Comparison of ENCODE assay signal across 25 mouse cellular contexts in the genomic region with DNA sequence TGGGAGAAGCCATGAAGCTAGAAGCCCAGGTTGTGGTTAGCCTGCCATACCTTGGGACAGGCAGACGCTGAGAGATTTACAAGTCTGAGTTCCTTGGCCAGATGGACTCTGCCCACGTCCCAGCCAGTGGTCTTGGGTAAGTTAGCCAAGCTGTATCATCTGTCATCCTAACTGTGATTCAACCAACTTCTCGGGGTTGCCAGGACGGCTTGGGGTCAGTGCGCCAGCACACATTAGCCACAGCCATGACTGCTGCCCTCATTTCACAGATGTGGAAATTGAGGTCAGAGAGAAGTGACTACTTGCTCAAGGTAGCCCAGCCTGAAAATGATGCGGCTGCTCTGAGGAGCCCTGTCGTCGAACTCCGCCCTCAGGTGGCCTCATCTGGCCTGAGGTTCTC.
A peak's percentile ranks its signal among the peaks of the same experiment; 100 is the strongest.
DNase-seq lines count a peak whose midpoint lies in the region; ATAC-seq and TF ChIP-seq lines count a peak whose summit lies in the region.
"Had no signal": no experiment of that assay in that cellular context is flagged by ENCODE, and none has a peak within 500 bp of the region (broad histone marks: within the 10 kb centered on the region; RNA-seq: fewer than 3 reads in every experiment).

No protein-coding gene starts in this region.

- H3K4me2 ChIP-seq in hindbrain, embryonic 13.5 days: no peak overlapping the region
- no peak overlapping the region for H3K4me2 ChIP-seq in hindbrain, embryonic 12.5 days (replicated peaks)
- no peak overlapping the region for H3K4me2 ChIP-seq in liver, postnatal 0 days (ENCODE audit: low read depth, low read length)
- H3K4me2 ChIP-seq in liver, embryonic 12.5 days: no peak overlapping the region
- H3K4me2 ChIP-seq: forebrain, embryonic 13.5 days; heart, embryonic 11.5 days; hindbrain, embryonic 14.5 days; limb, embryonic 15.5 days; midbrain, embryonic 12.5 days; neural tube, embryonic 13.5 days had no signal

- H3K9ac ChIP-seq in hindbrain, embryonic 13.5 days: no peak overlapping the region
- no peak overlapping the region for H3K9ac ChIP-seq in hindbrain, embryonic 12.5 days
- no peak overlapping the region for H3K9ac ChIP-seq in liver, postnatal 0 days (replicated peaks)
- H3K9ac ChIP-seq in liver, embryonic 12.5 days: no peak overlapping the region
- H3K9ac ChIP-seq: forebrain, embryonic 13.5 days; hindbrain, embryonic 14.5 days; limb, embryonic 15.5 days; midbrain, embryonic 12.5 days; neural tube, embryonic 13.5 days had no signal

- H3K4me3 ChIP-seq in hindbrain, embryonic 13.5 days: no peak overlapping the region
- H3K4me3 ChIP-seq in hindbrain, embryonic 12.5 days: no peak overlapping the region
- H3K4me3 ChIP-seq in liver, postnatal 0 days (ENCODE audit: low read depth, low read length): no peak overlapping the region
- no peak overlapping the region for H3K4me3 ChIP-seq in liver, embryonic 12.5 days
- H3K4me3 ChIP-seq: forebrain, embryonic 13.5 days; limb, embryonic 10.5 days; limb, embryonic 15.5 days; megakaryocyte, embryonic 14.5 days; midbrain, embryonic 12.5 days; neural tube, embryonic 13.5 days had no signal

- H3K27ac ChIP-seq in hindbrain, embryonic 13.5 days: 0 out of 2 replicates have a peak overlapping the region, but pooled peaks have one; percentile 8
- H3K27ac ChIP-seq in hindbrain, embryonic 12.5 days: no peak overlapping the region
- H3K27ac ChIP-seq in liver, postnatal 0 days (ENCODE audit: low read depth): 0 out of 2 replicates have a peak overlapping the region, but pooled peaks have one; percentile 5
- H3K27ac ChIP-seq in liver, embryonic 12.5 days: no peak overlapping the region
- H3K27ac ChIP-seq: forebrain, embryonic 13.5 days; hindbrain, embryonic 14.5 days; limb, embryonic 10.5 days; limb, embryonic 15.5 days; midbrain, embryonic 12.5 days; neural tube, embryonic 13.5 days had no signal

- TF ChIP-seq CTCF in liver, postnatal 0 days (IDR thresholded peaks at IDR 0.05; ENCODE audit: low read depth): no peak

- H3K27me3 ChIP-seq in hindbrain, embryonic 13.5 days: no peaks in the 10 kb centered on the region
- H3K27me3 ChIP-seq in hindbrain, embryonic 12.5 days: no peaks in the 10 kb centered on the region
- H3K27me3 ChIP-seq in liver, postnatal 0 days (ENCODE audit: insufficient read depth, low read length): no peaks in the 10 kb centered on the region
- no peaks in the 10 kb centered on the region for H3K27me3 ChIP-seq in liver, embryonic 12.5 days (replicated peaks)
- H3K27me3 ChIP-seq: forebrain, embryonic 13.5 days; limb, embryonic 15.5 days; megakaryocyte, embryonic 14.5 days; midbrain, embryonic 12.5 days; neural tube, embryonic 13.5 days; Patski had no signal

- DNase-seq in kidney, adult 8-10 months: peak; percentile 64 to 81
- no peak for DNase-seq in kidney, postnatal 14 days
- no peak for DNase-seq in liver, postnatal 0 days
- DNase-seq in cerebellum, adult 9-10 months: no peak
- DNase-seq: cerebellum, adult 18-20 months; cerebellum, postnatal 14 days; gastrocnemius, postnatal 25 days; heart, adult 18-20 months; heart, postnatal 36 days; layer of hippocampus, adult 9-11 months; lung, postnatal 36 days; thymus, adult 2 months; thymus, postnatal 36 days had no signal

- no peaks in the 10 kb centered on the region; the same call in 1 of the 2 replicates for H3K36me3 ChIP-seq in hindbrain, embryonic 13.5 days
- H3K36me3 ChIP-seq in hindbrain, embryonic 12.5 days: no peaks in the 10 kb centered on the region
- H3K36me3 ChIP-seq in liver, postnatal 0 days (replicated peaks; ENCODE audit: insufficient read depth, low read length): peaks cover 10% of the 10 kb centered on the region
- H3K36me3 ChIP-seq in liver, embryonic 12.5 days: peaks cover 30% of the 10 kb centered on the region
- H3K36me3 ChIP-seq: midbrain, embryonic 12.5 days; neural tube, embryonic 13.5 days had no signal

- ATAC-seq in hindbrain, embryonic 13.5 days (ENCODE audit: low FRiP score): no peak
- no peak for ATAC-seq in hindbrain, embryonic 12.5 days (ENCODE audit: low FRiP score)
- no peak for ATAC-seq in liver, postnatal 0 days
- no peak for ATAC-seq in liver, embryonic 12.5 days
- ATAC-seq: forebrain, embryonic 13.5 days; Patski had no signal

- TF ChIP-seq EP300 in liver, postnatal 0 days (IDR thresholded peaks at IDR 0.05; ENCODE audit: low read depth): no peak

- peaks cover 85% of the 10 kb centered on the region for H3K4me1 ChIP-seq in hindbrain, embryonic 13.5 days (replicated peaks)
- peaks cover 64% of the 10 kb centered on the region for H3K4me1 ChIP-seq in hindbrain, embryonic 12.5 days
- H3K4me1 ChIP-seq in liver, postnatal 0 days (ENCODE audit: insufficient read depth): peaks cover 63% of the 10 kb centered on the region
- H3K4me1 ChIP-seq in liver, embryonic 12.5 days: peaks cover 85% of the 10 kb centered on the region

- no peaks in the 10 kb centered on the region for H3K9me3 ChIP-seq in hindbrain, embryonic 13.5 days
- H3K9me3 ChIP-seq in hindbrain, embryonic 12.5 days (replicated peaks): no peaks in the 10 kb centered on the region
- H3K9me3 ChIP-seq in liver, postnatal 0 days (ENCODE audit: low read length): no peaks in the 10 kb centered on the region
- no peaks in the 10 kb centered on the region for H3K9me3 ChIP-seq in liver, embryonic 12.5 days (replicated peaks)
- H3K9me3 ChIP-seq: forebrain, embryonic 13.5 days; limb, embryonic 10.5 days; limb, embryonic 15.5 days; megakaryocyte, embryonic 14.5 days; midbrain, embryonic 12.5 days; neural tube, embryonic 13.5 days had no signal

- 93% methylated on average over 9 of the region's 9 CpGs for WGBS in hindbrain, embryonic 13.5 days
- 97% methylated on average over 9 of the region's 9 CpGs for WGBS in hindbrain, embryonic 12.5 days
- 79% methylated on average over 9 of the region's 9 CpGs for WGBS in liver, postnatal 0 days (ENCODE audit: insufficient replicate concordance)
- WGBS in liver, embryonic 12.5 days (ENCODE audit: insufficient replicate concordance): 83% methylated on average over 9 of the region's 9 CpGs

Comparison
In these comparisons a context has a peak if more than half of its experiments do, and no peak if none do; other contexts are left out.
1. H3K27ac ChIP-seq: peak in hindbrain, embryonic 13.5 days (single experiment) and liver, postnatal 0 days (single experiment); none in hindbrain, embryonic 12.5 days (single experiment) and liver, embryonic 12.5 days (single experiment).
2. DNase-seq: peak in kidney, adult 8-10 months (2 of 2); none in kidney, postnatal 14 days (single experiment), liver, postnatal 0 days (single experiment) and cerebellum, adult 9-10 months (single experiment).